Mouse (Mus musculus) neural tube, embryonic 12.5 days (tissue): ENCODE measurements at regions not wholly inside any gene's neighbourhood (a gene's known extent, or its start where the extent isn't known, plus 50 kb on each side); places are given as distances from the start of the nearest gene placed in this dataset.

Experiments
- ATAC-seq: fragments of 200-750 bp; cut with Nextera tagmentation; 2 replicates; pipeline ENCODE4 v1.8.0; 2017; ENCODE audit warnings: low read depth, mild to moderate bottlenecking, moderate TSS enrichment, moderate library complexity; ENCODE audit not compliant: low FRiP score
- H3K27ac ChIP-seq: fragments of 300-500 bp; sonication (generic); 2 replicates; pipeline ENCODE4 v1.5.1; 2016
- H3K27me3 ChIP-seq: fragments of 300-500 bp; sonication (generic); replicated peaks from 2 replicates; pipeline ENCODE4 v1.6.1; 2016; ENCODE audit warnings: mild to moderate bottlenecking
- H3K36me3 ChIP-seq: fragments of 300-500 bp; sonication (generic); 2 replicates; pipeline ENCODE4 v1.6.1; 2016; ENCODE audit warnings: mild to moderate bottlenecking
- H3K4me1 ChIP-seq: fragments of 300-500 bp; sonication (generic); 2 replicates; pipeline ENCODE4 v1.6.1; 2016
- H3K4me2 ChIP-seq: fragments of 300-500 bp; sonication (generic); replicated peaks from 2 replicates; pipeline ENCODE4 v1.6.1; 2016; ENCODE audit warnings: mild to moderate bottlenecking
- H3K4me3 ChIP-seq: fragments of 300-500 bp; sonication (generic); 2 replicates; pipeline ENCODE4 v1.5.1; 2016
- H3K9ac ChIP-seq: fragments of 300-500 bp; sonication (generic); 2 replicates; pipeline ENCODE4 v1.6.1; 2016; ENCODE audit warnings: mild to moderate bottlenecking
- H3K9me3 ChIP-seq: fragments of 300-500 bp; sonication (generic); 2 replicates; pipeline ENCODE4 v1.6.1; 2016; ENCODE audit warnings: mild to moderate bottlenecking
- WGBS: fragments of 180-500 bp; shearing (Covaris S2); methylation state at CpG from one replicate; pipeline ENCODE4 v1.1.7; 2016; 5-methylcytosine and 5-hydroxymethylcytosine counted together

- H3K4me1 ChIP-seq, result no peaks in the 10 kb centered on the region
- H3K9ac ChIP-seq, result no peak overlapping the region
- H3K27ac ChIP-seq, result no peak overlapping the region
- no peak for ATAC-seq
- H3K4me2 ChIP-seq, result no peak overlapping the region
- H3K36me3 ChIP-seq, result no peaks in the 10 kb centered on the region
- no peaks in the 10 kb centered on the region for H3K9me3 ChIP-seq
- 88% methylated on average over 5 of the region's 5 CpGs for WGBS
- H3K27me3 ChIP-seq, result no peaks in the 10 kb centered on the region
- no peak overlapping the region for H3K4me3 ChIP-seq
Observed at GRCm38 (mm10) chr14:61896879-61897278, 289.6 kb downstream of the Kcnrg start.

- Histone ChIP-seq H3K4me1 (no peaks in the 10 kb centered on the region), H3K4me2 (no peak overlapping the region)
- 87% methylated on average over 10 of the region's 10 CpGs for WGBS
Observed at GRCm38 (mm10) chr14:61898664-61899063, 291.4 kb downstream of the Kcnrg start.

GRCm38 (mm10) chr14:61904426-61905124 lies 297.3 kb downstream of the Kcnrg start:
- 76% methylated on average over 4 of the region's 4 CpGs for WGBS
- Histone ChIP-seq H3K27me3 (no peaks in the 10 kb centered on the region), H3K9ac (no peak overlapping the region), H3K4me2 (no peak overlapping the region), H3K9me3 (no peaks in the 10 kb centered on the region), H3K36me3 (no peaks in the 10 kb centered on the region), H3K4me3 (no peak overlapping the region), H3K27ac (no peak overlapping the region), H3K4me1 (no peaks in the 10 kb centered on the region)
- ATAC-seq, result no peak

More at GRCm38 (mm10) chr14:61898664-61899063, 291.4 kb downstream of the Kcnrg start:
- H3K36me3 ChIP-seq, result no peaks in the 10 kb centered on the region
- H3K27me3 ChIP-seq, result no peaks in the 10 kb centered on the region
- H3K9me3 ChIP-seq, result no peaks in the 10 kb centered on the region
- H3K9ac ChIP-seq, result no peak overlapping the region
- ATAC-seq, result no peak
- H3K27ac ChIP-seq, result no peak overlapping the region
- H3K4me3 ChIP-seq, result no peak overlapping the region

- no peak overlapping the region for H3K27ac ChIP-seq
- no peak overlapping the region for H3K4me2 ChIP-seq
- no peaks in the 10 kb centered on the region for H3K9me3 ChIP-seq
- H3K27me3 ChIP-seq, result no peaks in the 10 kb centered on the region
- no peak overlapping the region for H3K9ac ChIP-seq
- no peaks in the 10 kb centered on the region for H3K4me1 ChIP-seq
- H3K36me3 ChIP-seq, result no peaks in the 10 kb centered on the region
- no peak overlapping the region for H3K4me3 ChIP-seq
- no peak for ATAC-seq
Observed at GRCm38 (mm10) chr14:61918113-61918512, 310.9 kb downstream of the Kcnrg start.

GRCm38 (mm10) chr14:61931811-61932210 lies 324.6 kb downstream of the Kcnrg start:
- no peak overlapping the region for H3K4me3 ChIP-seq
- no peaks in the 10 kb centered on the region for H3K27me3 ChIP-seq
- no peak overlapping the region for H3K9ac ChIP-seq
- H3K4me2 ChIP-seq, result no peak overlapping the region
- 82% methylated on average over 8 of the region's 8 CpGs for WGBS
- H3K9me3 ChIP-seq, result no peaks in the 10 kb centered on the region
- no peaks in the 10 kb centered on the region for H3K4me1 ChIP-seq
- no peak for ATAC-seq
- H3K36me3 ChIP-seq, result no peaks in the 10 kb centered on the region
- no peak overlapping the region for H3K27ac ChIP-seq

GRCm38 (mm10) chr14:61941682-61942081 lies 334.4 kb downstream of the Kcnrg start:
- Histone ChIP-seq H3K4me3 (no peak overlapping the region), H3K27me3 (no peaks in the 10 kb centered on the region), H3K4me2 (no peak overlapping the region), H3K9me3 (no peaks in the 10 kb centered on the region), H3K27ac (no peak overlapping the region), H3K4me1 (peaks cover 3% of the 10 kb centered on the region; the same call in 1 of the 2 replicates), H3K9ac (no peak overlapping the region), H3K36me3 (no peaks in the 10 kb centered on the region)
- ATAC-seq, result no peak
- 86% methylated on average over 7 of the region's 7 CpGs for WGBS

GRCm38 (mm10) chr14:61945659-61946058 lies 338.4 kb downstream of the Kcnrg start:
- Histone ChIP-seq H3K4me2 (no peak overlapping the region), H3K9me3 (no peaks in the 10 kb centered on the region), H3K4me3 (no peak overlapping the region), H3K27me3 (no peaks in the 10 kb centered on the region), H3K9ac (no peak overlapping the region), H3K4me1 (peaks cover 14% of the 10 kb centered on the region), H3K36me3 (no peaks in the 10 kb centered on the region), H3K27ac (no peak overlapping the region)
- WGBS, result 37% methylated on average over 5 of the region's 5 CpGs
- ATAC-seq, result no peak

- H3K27ac ChIP-seq, result no peak overlapping the region
- H3K4me2 ChIP-seq, result no peak overlapping the region
- no peak overlapping the region for H3K4me3 ChIP-seq
- ATAC-seq, result no peak
- H3K27me3 ChIP-seq, result no peaks in the 10 kb centered on the region
- peaks cover 14% of the 10 kb centered on the region for H3K4me1 ChIP-seq
- no peak overlapping the region for H3K9ac ChIP-seq
- H3K36me3 ChIP-seq, result no peaks in the 10 kb centered on the region
- no peaks in the 10 kb centered on the region for H3K9me3 ChIP-seq
- 46% methylated on average over 6 of the region's 6 CpGs for WGBS
Observed at GRCm38 (mm10) chr14:61949446-61949845, 342.2 kb downstream of the Kcnrg start.

- 52% methylated on average over 3 of the region's 3 CpGs for WGBS
Observed at GRCm38 (mm10) chr14:61950004-61950403, 342.4 kb upstream of the Rnaseh2b start.

GRCm38 (mm10) chr14:61953029-61953428 lies 339.4 kb upstream of the Rnaseh2b start:
- no peaks in the 10 kb centered on the region for H3K36me3 ChIP-seq
- no peak overlapping the region for H3K4me3 ChIP-seq
- H3K4me2 ChIP-seq, result no peak overlapping the region
- H3K4me1 ChIP-seq, result peaks cover 11% of the 10 kb centered on the region
- H3K9me3 ChIP-seq, result no peaks in the 10 kb centered on the region
- H3K27me3 ChIP-seq, result no peaks in the 10 kb centered on the region
- H3K27ac ChIP-seq, result no peak overlapping the region
- no peak for ATAC-seq
- WGBS, result 89% methylated on average over 4 of the region's 4 CpGs
- no peak overlapping the region for H3K9ac ChIP-seq

More at GRCm38 (mm10) chr14:61950004-61950403, 342.4 kb upstream of the Rnaseh2b start:
- Histone ChIP-seq H3K36me3 (no peaks in the 10 kb centered on the region), H3K27ac (no peak overlapping the region), H3K9me3 (no peaks in the 10 kb centered on the region), H3K9ac (no peak overlapping the region), H3K4me3 (no peak overlapping the region), H3K4me2 (no peak overlapping the region), H3K4me1 (peaks cover 14% of the 10 kb centered on the region), H3K27me3 (no peaks in the 10 kb centered on the region)
- ATAC-seq, result no peak

GRCm38 (mm10) chr14:61955416-61955815 lies 337.0 kb upstream of the Rnaseh2b start:
- H3K36me3 ChIP-seq, result no peaks in the 10 kb centered on the region
- no peaks in the 10 kb centered on the region for H3K27me3 ChIP-seq
- H3K4me1 ChIP-seq, result no peaks in the 10 kb centered on the region
- no peak overlapping the region for H3K9ac ChIP-seq
- H3K4me2 ChIP-seq, result no peak overlapping the region
- no peak overlapping the region for H3K4me3 ChIP-seq
- H3K27ac ChIP-seq, result no peak overlapping the region
- no peaks in the 10 kb centered on the region for H3K9me3 ChIP-seq
- no peak for ATAC-seq

- Histone ChIP-seq H3K4me3 (no peak overlapping the region), H3K9me3 (no peaks in the 10 kb centered on the region), H3K27me3 (no peaks in the 10 kb centered on the region), H3K4me1 (no peaks in the 10 kb centered on the region), H3K9ac (no peak overlapping the region), H3K4me2 (no peak overlapping the region), H3K36me3 (no peaks in the 10 kb centered on the region), H3K27ac (no peak overlapping the region)
- WGBS, result 74% methylated on average over 4 of the region's 4 CpGs
- ATAC-seq, result no peak
Observed at GRCm38 (mm10) chr14:61960243-61960957, 332.0 kb upstream of the Rnaseh2b start.

GRCm38 (mm10) chr14:61968467-61968866 lies 323.9 kb upstream of the Rnaseh2b start:
- Histone ChIP-seq H3K4me1 (no peaks in the 10 kb centered on the region), H3K36me3 (no peaks in the 10 kb centered on the region), H3K9ac (no peak overlapping the region), H3K27me3 (no peaks in the 10 kb centered on the region), H3K4me3 (no peak overlapping the region), H3K27ac (no peak overlapping the region), H3K4me2 (no peak overlapping the region), H3K9me3 (no peaks in the 10 kb centered on the region)
- 94% methylated on average over 1 of the region's 1 CpGs for WGBS
- ATAC-seq, result no peak
